Mouse (Mus musculus): ENCODE measurements around the gene Trim31.

GRCm38 (mm10) chr17:36949265-36949664, 51.3 kb downstream of the Trim31 start:
- TF ChIP-seq ZC3H11A (IDR thresholded peaks at IDR 0.05; ENCODE audit: borderline replicate concordance, low read depth, low read length) (no peak), HCFC1 (IDR thresholded peaks at IDR 0.05; ENCODE audit: borderline replicate concordance, insufficient read depth, low read length) (no peak), CHD2 (IDR thresholded peaks at IDR 0.05; ENCODE audit: low read depth, low read length) (no peak), ZNF384 (IDR thresholded peaks at IDR 0.05; ENCODE audit: low read depth, low read length) (no peak), MAFK (IDR thresholded peaks at IDR 0.05; ENCODE audit: insufficient read depth, low read depth, low read length) (no peak)

Measured in ES-E14 (cell line).